Mouse (Mus musculus) bone marrow macrophage, adult 2 months (primary cell): ENCODE results near the gene Aass. TPM values are rescaled to one million over a fixed set of nuclear protein-coding genes. Genes with fewer than 3 reads are reported as not detected.
"Not testable (repeated sequence)": the region's sequence is repeated elsewhere in the genome, so short reads cannot be mapped to it uniquely, and the experiment has no call there.

Source experiments
- H3K27ac ChIP-seq: 2 replicates; pipeline ENCODE4 v1.5.1; 2012; ENCODE audit warnings: low read depth, low read length; ENCODE audit not compliant: insufficient read depth
- H3K4me1 ChIP-seq: 2 replicates; pipeline ENCODE4 v1.6.1; 2012; ENCODE audit warnings: low read length; ENCODE audit not compliant: control insufficient read depth, insufficient read depth
- H3K4me3 ChIP-seq: 2 replicates; pipeline ENCODE4 v1.5.1; 2012; ENCODE audit warnings: mild to moderate bottlenecking, low read length, moderate library complexity; ENCODE audit not compliant: insufficient read depth
- CTCF ChIP-seq: IDR thresholded peaks from 2 replicates; pipeline ENCODE4 v1.5.1; 2012; ENCODE audit warnings: low read depth, mild to moderate bottlenecking, low read length, moderate library complexity
- POLR2A ChIP-seq: IDR thresholded peaks from 2 replicates; pipeline ENCODE4 v1.6.1; 2012; ENCODE audit warnings: mild to moderate bottlenecking, low read depth, low read length, borderline replicate concordance
- polyA plus RNA-seq: library from polyadenylated mRNA; stranded (reverse); fragments of >200 nt; gene quantifications from 2 replicates; pipeline ENCODE4 v1.2.4, GENCODE M21; 2012; ENCODE audit not compliant: missing spikeins, insufficient read depth, insufficient read length

The Aass gene
- polyA plus RNA-seq: not detected in 2 replicates

GRCm38 (mm10) chr6:23132573-23133181 lies at the start of gene Aass:
Gene Aass (minus strand): TSS chr6:23132986.
- TF ChIP-seq POLR2A: no peak
- TF ChIP-seq CTCF: no peak
- Histone ChIP-seq H3K27ac (no peak within 1 kb of the TSS), H3K4me1 (no peaks in the 10 kb centered on the region), H3K4me3 (no peak within 1 kb of the TSS)

DNA sequence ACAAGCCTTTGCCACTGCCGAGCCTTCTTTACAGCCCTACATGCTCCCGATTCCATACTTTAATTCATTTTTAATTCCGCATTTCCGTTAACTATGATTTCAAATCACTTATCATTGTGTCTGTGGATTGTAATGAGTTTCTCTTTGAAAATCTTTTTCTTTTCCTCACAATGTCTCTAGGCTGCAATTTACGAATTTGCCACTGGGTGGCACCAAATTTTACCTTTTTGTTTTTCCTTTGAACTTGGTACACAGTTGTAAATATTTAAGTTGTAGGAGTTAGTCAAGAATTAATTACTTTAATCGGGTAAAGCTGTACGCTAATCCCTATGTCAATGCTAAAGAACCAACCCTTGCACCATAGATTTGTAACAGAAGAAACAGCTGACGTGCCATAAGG lies 47.3 kb upstream of the Aass start:
- TF ChIP-seq POLR2A (no peak), CTCF (no peak)
- no peak overlapping the region for H3K27ac ChIP-seq
- H3K4me1 ChIP-seq: no peaks in the 10 kb centered on the region
- no peak overlapping the region for H3K4me3 ChIP-seq

- not testable (repeated sequence) for H3K4me3 ChIP-seq, H3K27ac ChIP-seq
These were observed 31.0 kb upstream of the Aass start for GRCm38 (mm10) chr6:23163824-23164223.

GRCm38 (mm10) chr6:23156357-23156756 lies 23.6 kb upstream of the Aass start:
- not testable (repeated sequence) for H3K4me1 ChIP-seq, H3K4me3 ChIP-seq, H3K27ac ChIP-seq

More at GRCm38 (mm10) chr6:23163824-23164223, 31.0 kb upstream of the Aass start:
- not testable (repeated sequence) for H3K4me1 ChIP-seq

- H3K4me3 ChIP-seq: no peak overlapping the region
- no peak for TF ChIP-seq POLR2A
- TF ChIP-seq CTCF: no peak
- H3K4me1 ChIP-seq: no peaks in the 10 kb centered on the region
- no peak overlapping the region for H3K27ac ChIP-seq
These were observed 20.3 kb upstream of the Aass start for GRCm38 (mm10) chr6:23153112-23153511.

DNA sequence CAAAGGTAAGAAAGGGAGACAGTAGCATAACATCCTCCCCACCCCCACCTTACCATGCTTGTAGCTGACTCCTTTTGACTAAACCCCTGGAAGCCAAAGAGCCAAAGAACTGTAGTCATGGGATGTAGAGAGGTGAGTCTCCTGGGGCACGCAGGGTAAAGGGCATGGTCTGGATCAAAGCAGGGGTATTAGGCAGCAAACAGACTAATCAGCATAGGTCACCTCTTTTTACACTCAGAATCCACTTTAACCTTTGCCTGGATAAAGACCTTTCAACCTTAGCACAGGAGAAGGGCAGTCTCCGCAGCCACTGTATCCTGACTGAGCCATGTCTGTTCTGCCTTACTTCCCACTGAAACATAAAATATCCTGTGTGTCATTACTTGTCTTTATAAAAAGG lies 14.4 kb upstream of the Aass start:
- H3K27ac ChIP-seq: no peak overlapping the region

GRCm38 (mm10) chr6:23143980-23144379 lies 11.2 kb upstream of the Aass start:
- no peaks in the 10 kb centered on the region for H3K4me1 ChIP-seq
- H3K27ac ChIP-seq: no peak overlapping the region
- H3K4me3 ChIP-seq: no peak overlapping the region
- TF ChIP-seq CTCF (no peak), POLR2A (no peak)

More for the DNA sequence above, 14.4 kb upstream of the Aass start:
- TF ChIP-seq POLR2A (no peak), CTCF (no peak)
- Histone ChIP-seq H3K4me1 (no peaks in the 10 kb centered on the region), H3K4me3 (no peak overlapping the region)

- no peaks in the 10 kb centered on the region for H3K4me1 ChIP-seq
- TF ChIP-seq CTCF (no peak), POLR2A (no peak)
- no peak overlapping the region for H3K27ac ChIP-seq
- H3K4me3 ChIP-seq: no peak overlapping the region
These were observed 1.8 kb downstream of the Aass start for GRCm38 (mm10) chr6:23131015-23131414.

DNA sequence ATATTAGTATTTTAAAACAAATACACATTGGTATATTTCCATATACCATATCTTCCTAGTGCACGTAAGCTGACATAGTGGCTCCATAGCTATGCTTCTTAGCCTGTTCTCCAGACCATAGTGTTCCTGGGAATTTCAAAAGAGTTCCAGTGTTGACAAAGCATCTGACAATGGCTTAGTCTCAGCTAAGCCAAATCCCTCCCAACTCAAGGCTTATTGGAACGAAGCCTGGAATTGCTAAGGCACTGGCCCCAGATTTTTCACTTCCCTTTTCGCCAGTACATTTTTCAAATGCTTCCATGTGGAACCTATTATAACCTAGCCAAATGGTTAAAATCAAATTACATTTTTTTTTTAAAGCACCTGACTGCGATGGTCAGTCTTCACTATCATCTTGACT lies 3.6 kb downstream of the Aass start:
- Histone ChIP-seq H3K4me1 (no peaks in the 10 kb centered on the region), H3K27ac (no peak overlapping the region), H3K4me3 (no peak overlapping the region)
- TF ChIP-seq POLR2A: no peak
- TF ChIP-seq CTCF: no peak

- no peak for TF ChIP-seq POLR2A
- TF ChIP-seq CTCF: no peak
- H3K4me3 ChIP-seq: no peak overlapping the region
- H3K4me1 ChIP-seq: no peaks in the 10 kb centered on the region
- no peak overlapping the region for H3K27ac ChIP-seq
These were observed 6.1 kb downstream of the Aass start for GRCm38 (mm10) chr6:23126706-23127105.

GRCm38 (mm10) chr6:23125831-23126230 lies 7.0 kb downstream of the Aass start:
- H3K27ac ChIP-seq: no peak overlapping the region
- no peaks in the 10 kb centered on the region for H3K4me1 ChIP-seq
- no peak overlapping the region for H3K4me3 ChIP-seq
- no peak for TF ChIP-seq CTCF
- TF ChIP-seq POLR2A: no peak
